Mouse (Mus musculus): ENCODE measurements around the gene Cwf19l2. TPM values are rescaled to one million over a fixed set of nuclear protein-coding genes. Genes with fewer than 3 reads are reported as not detected.

Gene Cwf19l2
- polyA plus RNA-seq (2012; rRNA removed; ENCODE audit: low replicate concordance) = 0.04 and 0.08 TPM in 2 replicates

GRCm38 (mm10) chr9:3403251-3404208, at the start of gene Cwf19l2:
TSS of gene Cwf19l2 (plus strand) at chr9:3403592.

Other genes with a start within 250 kb of the Cwf19l2 start
- gene Alkbh8, start 68.5 kb upstream of the Cwf19l2 start, polyA plus RNA-seq (2012; rRNA removed; ENCODE audit: low replicate concordance) = 0.22 and 0.58 TPM in 2 replicates
- 0.04 and 0.14 TPM in 2 replicates for gene Gucy1a2, start 129.2 kb downstream of the Cwf19l2 start, polyA plus RNA-seq (2012; rRNA removed; ENCODE audit: low replicate concordance)